Mouse (Mus musculus): ENCODE data around the gene 4632433K11Rik. TPM values are rescaled to one million over a fixed set of nuclear protein-coding genes. Genes with fewer than 3 reads are reported as not detected.
A peak's percentile ranks its signal among the peaks of the same experiment; 100 is the strongest.
"Not testable (repeated sequence)": the region's sequence is repeated elsewhere in the genome, so short reads cannot be mapped to it uniquely, and the experiment has no call there.

Gene 4632433K11Rik
- 0.98 and 1.6 TPM in 2 replicates for total RNA-seq (2017)

DNA sequence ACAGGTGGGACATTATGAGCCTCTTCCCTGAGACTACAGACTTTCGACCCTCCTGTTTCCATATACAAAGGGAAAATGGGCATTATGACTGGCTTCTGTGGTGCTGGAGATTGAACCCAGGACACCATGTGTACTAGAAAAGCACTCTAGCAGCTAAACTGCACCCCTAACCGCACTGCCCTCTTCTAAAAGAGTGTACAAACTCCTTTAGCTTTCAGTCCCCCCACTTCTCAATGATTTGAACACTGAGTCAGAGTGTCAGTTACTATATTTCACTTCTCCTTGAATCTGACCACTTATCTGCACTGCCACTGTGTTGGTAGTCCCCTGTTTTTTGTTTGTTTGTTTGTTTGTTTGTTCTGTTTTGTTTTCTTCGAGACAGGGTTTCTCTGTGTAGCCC, at the start of gene 4632433K11Rik:
4632433K11Rik (plus strand) TSS at position 301 of the 400 bp plus-strand sequence.
- no peak for ATAC-seq (ENCODE audit: extremely low read depth, insufficient number of reproducible peaks, low FRiP score, poor library complexity, severe bottlenecking)

GRCm38 (mm10) chr7:4988250-4988649, 45.7 kb upstream of the 4632433K11Rik start:
- ATAC-seq (ENCODE audit: extremely low read depth, insufficient number of reproducible peaks, low FRiP score, poor library complexity, severe bottlenecking): no peak

DNA sequence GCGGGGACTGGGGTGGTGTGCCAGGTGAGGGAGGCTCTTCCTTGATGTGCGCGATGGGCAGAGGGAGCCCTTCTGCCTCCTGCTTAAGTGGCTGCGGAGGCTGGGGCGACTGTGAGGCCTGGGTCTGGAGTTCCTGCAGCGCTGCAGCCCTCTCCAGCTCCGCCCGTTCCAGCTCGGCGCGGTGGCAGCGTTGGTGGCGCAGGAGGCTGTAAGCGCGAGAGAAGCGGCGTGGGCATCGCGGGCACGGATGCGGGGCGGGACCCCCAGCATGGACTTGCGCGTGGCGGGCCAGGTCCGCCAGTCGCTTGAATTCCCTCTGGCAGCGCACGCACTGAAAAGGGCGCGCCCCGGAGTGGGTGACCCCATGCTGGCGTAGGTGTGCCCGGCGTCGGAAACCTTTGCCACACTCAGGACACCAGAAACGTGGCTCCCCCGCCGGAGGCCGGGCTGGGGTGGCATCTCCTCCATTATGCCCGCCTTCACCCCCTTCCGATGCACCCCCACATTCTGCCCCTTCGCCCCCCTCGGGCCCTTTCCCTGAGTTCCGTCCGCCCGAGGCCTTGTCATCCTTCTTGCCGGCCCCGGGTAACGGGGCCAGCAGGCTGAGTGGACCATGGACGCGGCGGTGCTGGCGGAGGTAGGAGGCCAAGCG, 40.4 kb upstream of the 4632433K11Rik start:
- ATAC-seq (ENCODE audit: extremely low read depth, insufficient number of reproducible peaks, low FRiP score, poor library complexity, severe bottlenecking): no peak

DNA sequence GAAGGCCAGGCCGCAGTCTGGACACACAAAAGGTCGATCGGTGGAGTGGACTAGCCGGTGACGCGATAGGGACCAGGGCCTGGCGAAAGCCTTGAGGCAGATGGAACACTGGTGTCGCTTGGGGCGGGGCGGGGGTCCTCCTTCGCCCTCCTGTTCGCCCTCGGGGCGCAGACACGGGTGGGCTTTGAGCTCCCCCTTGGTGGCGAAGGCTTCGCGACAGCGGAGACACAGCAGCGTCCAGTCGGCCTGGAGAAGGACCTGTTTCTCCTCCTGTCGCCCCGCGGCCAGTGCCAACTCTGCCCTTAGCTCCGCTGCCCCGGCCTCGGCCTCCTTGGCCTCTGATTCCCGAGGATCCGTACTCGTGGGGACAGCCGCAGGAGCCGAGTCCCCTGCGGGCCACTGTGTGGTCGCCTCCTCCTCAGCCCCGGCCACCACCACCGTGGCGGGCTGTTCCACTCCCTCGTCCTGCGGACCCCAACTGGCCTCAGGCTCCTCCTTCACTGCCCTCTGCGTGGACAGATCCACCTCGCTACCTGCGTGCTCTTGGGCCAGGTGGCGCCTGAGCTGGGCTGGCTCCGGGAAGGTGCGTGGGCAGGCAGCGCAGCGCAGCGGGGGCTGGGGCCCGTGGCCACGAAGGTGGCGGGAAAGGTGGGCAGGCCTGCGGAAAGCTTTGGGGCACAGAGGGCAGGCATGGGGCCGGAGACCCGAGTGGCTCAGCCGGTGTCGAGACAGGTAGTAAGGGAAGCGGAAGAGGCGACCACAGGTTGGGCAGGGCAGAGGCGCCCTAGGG, 39.7 kb upstream of the 4632433K11Rik start:
- no peak for ATAC-seq (ENCODE audit: extremely low read depth, insufficient number of reproducible peaks, low FRiP score, poor library complexity, severe bottlenecking)

GRCm38 (mm10) chr7:4995268-4996002, 38.5 kb upstream of the 4632433K11Rik start:
- no peak for ATAC-seq (ENCODE audit: extremely low read depth, insufficient number of reproducible peaks, low FRiP score, poor library complexity, severe bottlenecking)

- ATAC-seq (ENCODE audit: extremely low read depth, insufficient number of reproducible peaks, low FRiP score, poor library complexity, severe bottlenecking): peak; percentile 64
These were observed 37.7 kb upstream of the 4632433K11Rik start, which contains the start of gene Zfp579 for GRCm38 (mm10) chr7:4996003-4996895. Zfp579 (minus strand) TSS chr7:4996158.

- ATAC-seq (ENCODE audit: extremely low read depth, insufficient number of reproducible peaks, low FRiP score, poor library complexity, severe bottlenecking): no peak
These were observed 37.0 kb upstream of the 4632433K11Rik start for GRCm38 (mm10) chr7:4996934-4997333.

DNA sequence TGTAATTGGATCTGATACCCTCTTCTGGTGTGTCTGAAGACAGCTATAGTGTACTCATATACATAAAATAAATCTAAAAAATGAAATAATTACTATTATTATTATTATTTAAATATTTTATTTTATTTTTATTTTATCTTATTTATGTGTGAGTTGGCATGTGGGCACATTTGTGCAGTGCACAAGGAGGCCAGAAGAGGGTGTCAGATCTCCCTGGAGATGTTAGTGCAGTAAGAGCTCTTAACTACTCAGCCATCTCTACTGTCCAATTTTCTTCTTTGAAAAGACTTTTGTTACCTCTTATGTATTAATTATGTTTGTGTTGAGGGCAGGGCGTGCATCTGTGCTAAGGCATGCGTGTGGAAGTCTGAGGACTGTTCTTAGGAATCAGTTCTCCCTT, 34.0 kb upstream of the 4632433K11Rik start:
- ATAC-seq (ENCODE audit: extremely low read depth, insufficient number of reproducible peaks, low FRiP score, poor library complexity, severe bottlenecking): 0 out of 2 replicates have a peak, but pooled peaks have one; percentile 43

DNA sequence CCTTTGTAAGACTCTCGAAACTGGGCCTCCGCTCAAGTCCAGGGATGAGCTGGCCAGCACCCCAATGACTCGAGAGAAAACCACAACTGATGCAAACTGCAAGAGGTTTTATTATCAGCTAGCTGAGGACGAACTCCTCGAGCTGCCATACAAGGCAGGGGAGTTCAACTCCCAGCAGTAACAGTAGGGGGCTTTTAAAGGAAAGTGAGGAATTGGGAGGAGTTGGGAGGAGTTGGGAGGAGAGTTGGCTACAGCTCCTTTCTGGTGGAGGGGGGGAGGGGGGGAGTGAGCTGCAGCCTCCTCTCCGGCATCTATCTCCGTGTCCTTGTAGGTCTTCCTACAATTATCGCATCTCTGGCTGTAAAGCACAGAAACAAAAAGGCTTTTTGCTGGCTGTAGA, 31.0 kb upstream of the 4632433K11Rik start:
- not testable (repeated sequence) for ATAC-seq (ENCODE audit: extremely low read depth, insufficient number of reproducible peaks, low FRiP score, poor library complexity, severe bottlenecking)

DNA sequence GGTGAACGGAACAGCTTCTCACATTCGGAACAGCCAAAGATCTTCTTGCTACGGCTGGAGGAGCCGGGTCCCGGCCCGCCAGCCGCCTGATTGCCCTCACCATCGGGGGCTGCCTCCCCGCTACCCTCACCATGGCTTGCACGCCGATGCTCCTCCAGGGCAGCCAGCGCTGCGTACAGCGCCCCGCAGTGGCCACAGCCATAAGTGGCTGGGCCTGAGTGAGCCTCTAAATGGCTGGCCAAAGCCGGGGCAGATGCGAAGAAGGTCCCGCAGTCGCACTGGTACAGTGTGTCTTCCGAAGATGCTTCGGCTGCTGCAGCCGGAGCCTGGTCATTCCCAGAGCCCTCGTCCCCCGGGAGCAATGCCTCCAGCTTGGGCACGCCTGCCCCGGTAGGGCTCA, 25.7 kb upstream of the 4632433K11Rik start:
- no peak for ATAC-seq (ENCODE audit: extremely low read depth, insufficient number of reproducible peaks, low FRiP score, poor library complexity, severe bottlenecking)

DNA sequence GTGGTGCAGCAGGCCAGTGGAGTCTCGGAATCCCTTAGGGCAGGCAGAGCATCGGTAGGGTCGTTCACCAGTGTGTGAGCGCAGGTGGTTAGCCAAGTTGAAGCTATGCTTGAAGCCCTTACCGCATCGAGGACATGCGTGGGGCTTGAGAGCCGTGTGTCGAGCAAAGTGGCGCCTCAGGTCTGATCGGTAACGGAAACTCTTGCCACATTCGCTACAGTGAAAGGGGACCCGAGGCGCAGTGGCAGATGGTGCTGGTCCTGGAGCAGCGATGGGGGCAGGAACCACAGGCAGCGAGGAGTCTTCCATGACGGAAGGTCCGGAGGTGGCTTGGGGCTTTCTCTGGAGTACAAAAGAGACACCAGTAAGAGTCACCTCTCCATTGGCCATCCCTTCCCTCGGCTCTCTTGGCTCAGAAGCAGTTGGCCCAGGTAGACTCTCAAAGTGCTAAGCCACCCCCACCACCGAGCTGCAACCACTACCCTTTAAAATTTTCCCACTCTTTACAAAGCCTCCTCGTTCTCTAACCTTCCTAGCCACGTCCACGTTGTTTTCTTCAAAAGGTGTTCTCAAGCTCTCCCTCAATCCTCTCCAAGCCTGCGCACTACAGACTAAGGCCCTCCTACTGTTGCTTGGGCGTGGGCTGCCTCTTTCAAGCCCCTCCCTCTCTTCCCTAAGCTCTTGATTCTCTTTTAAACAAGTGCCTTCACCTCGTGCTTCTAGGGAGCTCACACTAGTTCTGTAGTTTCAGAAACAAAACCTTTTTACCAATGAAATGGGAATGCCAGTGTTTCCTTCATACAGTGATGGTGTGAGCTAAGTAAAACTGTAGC, 21.0 kb upstream of the 4632433K11Rik start:
- no peak for ATAC-seq (ENCODE audit: extremely low read depth, insufficient number of reproducible peaks, low FRiP score, poor library complexity, severe bottlenecking)

DNA sequence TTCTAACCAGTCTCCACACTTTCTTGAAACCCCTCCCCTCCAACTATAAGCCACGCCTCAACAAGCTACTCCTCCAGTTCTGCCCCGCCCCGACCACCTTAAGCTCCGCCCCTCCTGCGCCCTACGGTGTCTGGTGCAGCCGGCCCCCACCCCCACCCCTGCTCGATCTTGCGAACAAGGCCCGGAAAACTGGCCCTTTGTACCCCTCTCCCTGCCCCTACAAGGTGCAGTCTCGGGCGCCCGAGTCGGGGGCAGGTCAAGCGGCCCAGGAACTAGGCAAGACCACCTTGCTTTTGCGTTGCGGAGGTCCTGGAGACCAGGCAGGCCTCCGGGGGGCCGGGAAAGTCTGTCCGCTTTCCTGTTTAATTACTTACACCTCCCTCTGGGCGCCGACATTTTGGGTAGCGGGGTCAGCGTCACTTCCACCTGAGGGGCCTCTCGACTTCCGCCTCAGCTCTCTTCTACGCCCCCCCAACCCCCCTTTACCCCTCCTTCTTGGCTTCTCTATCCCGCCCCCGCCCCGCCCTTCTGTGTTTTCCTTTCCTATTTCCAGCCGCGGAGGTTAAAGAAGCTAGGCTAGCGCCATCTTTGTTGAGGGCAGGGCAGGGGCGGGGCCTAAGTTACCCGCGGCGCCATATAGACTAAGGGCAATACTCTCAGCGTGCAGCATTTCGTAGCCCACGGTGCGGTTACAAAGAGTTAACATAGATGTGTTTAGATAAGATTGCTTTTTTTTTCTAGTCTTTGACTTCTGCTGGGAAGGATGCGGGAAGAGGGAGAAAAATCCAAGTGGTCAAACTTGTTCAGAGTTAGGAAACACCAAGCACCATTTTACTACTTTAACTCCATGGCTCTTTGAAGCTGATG, 19.4 kb upstream of the 4632433K11Rik start, which contains the start of the genes Zfp524 and Fiz1:
Zfp524 (plus strand) TSS at position 165 of the 867 bp plus-strand sequence.
Fiz1 (minus strand) TSS at position 447 of the 867 bp plus-strand sequence.
- ATAC-seq (ENCODE audit: extremely low read depth, insufficient number of reproducible peaks, low FRiP score, poor library complexity, severe bottlenecking): peak; percentile 69

- ATAC-seq (ENCODE audit: extremely low read depth, insufficient number of reproducible peaks, low FRiP score, poor library complexity, severe bottlenecking): peak; percentile 59
These were observed 18.6 kb upstream of the 4632433K11Rik start, which contains the start of gene Gm44973 for GRCm38 (mm10) chr7:5015118-5016001. Gm44973 (plus strand) TSS chr7:5015496.

- no peak for ATAC-seq (ENCODE audit: extremely low read depth, insufficient number of reproducible peaks, low FRiP score, poor library complexity, severe bottlenecking)
These were observed 17.9 kb upstream of the 4632433K11Rik start for GRCm38 (mm10) chr7:5016057-5016456.

GRCm38 (mm10) chr7:5016920-5017319, 17.0 kb upstream of the 4632433K11Rik start:
- no peak for ATAC-seq (ENCODE audit: extremely low read depth, insufficient number of reproducible peaks, low FRiP score, poor library complexity, severe bottlenecking)

GRCm38 (mm10) chr7:5017352-5017751, 16.6 kb upstream of the 4632433K11Rik start:
- ATAC-seq (ENCODE audit: extremely low read depth, insufficient number of reproducible peaks, low FRiP score, poor library complexity, severe bottlenecking): no peak

Measured in neutrophil, adult 5-6 weeks (primary cell).